Mouse (Mus musculus) heart, postnatal 4 days (tissue): ENCODE data around the gene Cep112. TPM values are rescaled to one million over a fixed set of nuclear protein-coding genes. Genes with fewer than 3 reads are reported as not detected.

Experiments
- total RNA-seq, 2 experiments: library from RNA; stranded (reverse); gene quantifications; 2 replicates each; pipeline ENCODE4 v1.2.3; 2021

The Cep112 gene
- total RNA-seq, 2 experiments from 2014 or later: 16.2 to 17.2 TPM

Other genes starting within 250 kb of the Cep112 start
- gene Apoh, start 81.8 kb upstream of the Cep112 start, total RNA-seq: under 1 TPM in 1 of 2 experiments, not detected in 1; 0.24 TPM
- gene Prkca, start 81.3 kb upstream of the Cep112 start, total RNA-seq: 10 to 100 TPM; 52.2 to 57.1 TPM